8 mouse cellular contexts compared by ENCODE assay signal in genomic region chr11:120458847-120459597, GRCm38 (mm10). TPM values are rescaled to one million over a fixed set of nuclear protein-coding genes. Genes with fewer than 3 reads are reported as not detected.
DNase-seq lines count a peak whose midpoint lies in the region; ATAC-seq lines count a peak whose summit lies in the region.

No protein-coding gene starts in this region.

- no peak overlapping the region; the same call in 1 of the 2 replicates for H3K27ac ChIP-seq in heart, embryonic 16.5 days (ENCODE audit: low read length)
- H3K27ac ChIP-seq in hindbrain, embryonic 15.5 days (replicated peaks): peak overlapping the region; percentile 90; the same call in 1 of the 2 replicates
- H3K27ac ChIP-seq in midbrain, embryonic 14.5 days (replicated peaks; ENCODE audit: low read depth, low read length): no peak overlapping the region

- H3K4me1 ChIP-seq in heart, embryonic 16.5 days (ENCODE audit: control insufficient read depth, insufficient read depth, low read length): peaks cover 12% of the 10 kb centered on the region
- peaks cover 20% of the 10 kb centered on the region for H3K4me1 ChIP-seq in hindbrain, embryonic 15.5 days (replicated peaks)
- peaks cover 17% of the 10 kb centered on the region for H3K4me1 ChIP-seq in midbrain, embryonic 14.5 days (ENCODE audit: control insufficient read depth, insufficient read depth, low read length)

- no peaks in the 10 kb centered on the region for H3K9me3 ChIP-seq in heart, embryonic 16.5 days (replicated peaks; ENCODE audit: control insufficient read depth, low read length)
- no peaks in the 10 kb centered on the region for H3K9me3 ChIP-seq in hindbrain, embryonic 15.5 days
- no peaks in the 10 kb centered on the region for H3K9me3 ChIP-seq in midbrain, embryonic 14.5 days (ENCODE audit: control insufficient read depth, low read length)

- peak overlapping the region; percentile 99 for H3K9ac ChIP-seq in heart, embryonic 16.5 days (ENCODE audit: low read length)
- peak overlapping the region; percentile 99 for H3K9ac ChIP-seq in hindbrain, embryonic 15.5 days
- H3K9ac ChIP-seq in midbrain, embryonic 14.5 days (replicated peaks; ENCODE audit: low read length): peak overlapping the region; percentile 94

- peaks cover 15% of the 10 kb centered on the region for H3K36me3 ChIP-seq in heart, embryonic 16.5 days (ENCODE audit: control insufficient read depth, insufficient read depth)
- H3K36me3 ChIP-seq in hindbrain, embryonic 15.5 days: peaks cover 22% of the 10 kb centered on the region
- H3K36me3 ChIP-seq in midbrain, embryonic 14.5 days (ENCODE audit: control insufficient read depth, insufficient read depth, low read length): peaks cover 36% of the 10 kb centered on the region

- H3K4me2 ChIP-seq in heart, embryonic 16.5 days (ENCODE audit: low read depth, low read length): peak overlapping the region; percentile 97
- peak overlapping the region; percentile 88 for H3K4me2 ChIP-seq in hindbrain, embryonic 15.5 days
- H3K4me2 ChIP-seq in midbrain, embryonic 14.5 days (ENCODE audit: low read length): peak overlapping the region; percentile 96

- peak overlapping the region; percentile 95 for H3K4me3 ChIP-seq in heart, embryonic 16.5 days (ENCODE audit: low read length)
- H3K4me3 ChIP-seq in hindbrain, embryonic 15.5 days: peak overlapping the region; percentile 94
- peak overlapping the region; percentile 90 for H3K4me3 ChIP-seq in midbrain, embryonic 14.5 days (replicated peaks; ENCODE audit: low read depth, low read length)

- 68% methylated on average over 6 of the region's 6 CpGs for WGBS in heart, embryonic 16.5 days
- 68% methylated on average over 6 of the region's 6 CpGs for WGBS in hindbrain, embryonic 15.5 days
- 69% methylated on average over 6 of the region's 6 CpGs for WGBS in midbrain, embryonic 14.5 days

- DNase-seq in heart, adult 11 months: no peak
- DNase-seq in MN1 (ENCODE audit: low spot score): peak; percentile 60
- no peak for DNase-seq in midbrain, embryonic 14.5 days
- DNase-seq in frontal cortex, postnatal 10 days (ENCODE audit: low spot score in 2 of 2): no peak
- DNase-seq in natural killer cell, adult 2 months (ENCODE audit: low spot score in 2 of 2): no peak
- no peak for DNase-seq in adrenal gland, postnatal 36 days

- H3K27me3 ChIP-seq in heart, embryonic 16.5 days (ENCODE audit: control insufficient read depth, insufficient read depth, low read length): no peaks in the 10 kb centered on the region
- no peaks in the 10 kb centered on the region for H3K27me3 ChIP-seq in hindbrain, embryonic 15.5 days
- H3K27me3 ChIP-seq in midbrain, embryonic 14.5 days (ENCODE audit: control insufficient read depth, insufficient read depth, low read length): no peaks in the 10 kb centered on the region

- ATAC-seq in heart, embryonic 16.5 days (replicated peaks; ENCODE audit: extremely low read depth, insufficient read depth, low FRiP score): no peak
- ATAC-seq in hindbrain, embryonic 15.5 days (ENCODE audit: low FRiP score, low read depth): no peak
- no peak for ATAC-seq in midbrain, embryonic 14.5 days (ENCODE audit: low FRiP score, low TSS enrichment)

RNA-seq across cellular contexts. Expression of gene Ccdc137, which starts 1.1 kb away (rescaled TPM):
- polyA plus RNA-seq in heart, embryonic 16.5 days (2015; fragmentation: Nextera tagmentation; extraction: Ambion mirVana): 25.4 and 27.4 TPM in 2 replicates
- polyA plus RNA-seq in hindbrain, embryonic 15.5 days (2015; fragmentation: Nextera tagmentation; extraction: Ambion mirVana): 24.8 and 28.9 TPM in 2 replicates
- 17.8 and 19.9 TPM in 2 replicates for polyA plus RNA-seq in midbrain, embryonic 14.5 days (2014; fragmentation: Nextera tagmentation; extraction: Ambion mirVana)
- 10 to 100 TPM; 24.7 to 33.3 TPM for total RNA-seq in adrenal gland, postnatal 36 days (2021)

RNA-seq across cellular contexts. Expression of gene Oxld1, which starts 1.2 kb away (rescaled TPM):
- polyA plus RNA-seq in heart, embryonic 16.5 days (2015; fragmentation: Nextera tagmentation; extraction: Ambion mirVana): 23.2 and 23.5 TPM in 2 replicates
- 11.5 and 12.0 TPM in 2 replicates for polyA plus RNA-seq in hindbrain, embryonic 15.5 days (2015; fragmentation: Nextera tagmentation; extraction: Ambion mirVana)
- polyA plus RNA-seq in midbrain, embryonic 14.5 days (2014; fragmentation: Nextera tagmentation; extraction: Ambion mirVana): 11.2 and 12.5 TPM in 2 replicates
- 10 to 100 TPM; 28.0 to 41.4 TPM for total RNA-seq in adrenal gland, postnatal 36 days (2021)

RNA-seq across cellular contexts. Expression of gene Pde6g, which starts 5.7 kb away (rescaled TPM):
- 0.28 and 0.29 TPM in 2 replicates for polyA plus RNA-seq in heart, embryonic 16.5 days (2015; fragmentation: Nextera tagmentation; extraction: Ambion mirVana)
- 0.22 and 0.51 TPM in 2 replicates for polyA plus RNA-seq in hindbrain, embryonic 15.5 days (2015; fragmentation: Nextera tagmentation; extraction: Ambion mirVana)
- polyA plus RNA-seq in midbrain, embryonic 14.5 days (2014; fragmentation: Nextera tagmentation; extraction: Ambion mirVana): 0.32 TPM in 1 of 2 replicates, not detected in the other
- under 1 TPM; 0.53 to 0.66 TPM for total RNA-seq in adrenal gland, postnatal 36 days (2021)

RNA-seq across cellular contexts. Expression of gene Arl16, which starts 8.4 kb away (rescaled TPM):
- polyA plus RNA-seq in heart, embryonic 16.5 days (2015; fragmentation: Nextera tagmentation; extraction: Ambion mirVana): 33.6 and 34.2 TPM in 2 replicates
- 61.5 and 64.1 TPM in 2 replicates for polyA plus RNA-seq in hindbrain, embryonic 15.5 days (2015; fragmentation: Nextera tagmentation; extraction: Ambion mirVana)
- 48.8 and 56.9 TPM in 2 replicates for polyA plus RNA-seq in midbrain, embryonic 14.5 days (2014; fragmentation: Nextera tagmentation; extraction: Ambion mirVana)
- 10 to 100 TPM; 18.4 to 22.3 TPM for total RNA-seq in adrenal gland, postnatal 36 days (2021)

RNA-seq across cellular contexts. Expression of gene Tspan10, which starts 16.6 kb away (rescaled TPM):
- polyA plus RNA-seq in heart, embryonic 16.5 days (2015; fragmentation: Nextera tagmentation; extraction: Ambion mirVana): 0.09 TPM in 1 of 2 replicates, not detected in the other
- not detected in 2 replicates for polyA plus RNA-seq in hindbrain, embryonic 15.5 days (2015; fragmentation: Nextera tagmentation; extraction: Ambion mirVana)
- polyA plus RNA-seq in midbrain, embryonic 14.5 days (2014; fragmentation: Nextera tagmentation; extraction: Ambion mirVana): not detected in 2 replicates
- total RNA-seq in adrenal gland, postnatal 36 days (2021): 1 to 10 TPM in 1 of 2 experiments, not detected in 1; 2.6 TPM
